Mouse (Mus musculus): ENCODE measurements around the gene Tbc1d1. TPM values are rescaled to one million over a fixed set of nuclear protein-coding genes. Genes with fewer than 3 reads are reported as not detected.
A peak's percentile ranks its signal among the peaks of the same experiment; 100 is the strongest.

Tbc1d1 gene
- total RNA-seq, 2 experiments from 2014 or later: 17.0 to 20.2 TPM

DNA sequence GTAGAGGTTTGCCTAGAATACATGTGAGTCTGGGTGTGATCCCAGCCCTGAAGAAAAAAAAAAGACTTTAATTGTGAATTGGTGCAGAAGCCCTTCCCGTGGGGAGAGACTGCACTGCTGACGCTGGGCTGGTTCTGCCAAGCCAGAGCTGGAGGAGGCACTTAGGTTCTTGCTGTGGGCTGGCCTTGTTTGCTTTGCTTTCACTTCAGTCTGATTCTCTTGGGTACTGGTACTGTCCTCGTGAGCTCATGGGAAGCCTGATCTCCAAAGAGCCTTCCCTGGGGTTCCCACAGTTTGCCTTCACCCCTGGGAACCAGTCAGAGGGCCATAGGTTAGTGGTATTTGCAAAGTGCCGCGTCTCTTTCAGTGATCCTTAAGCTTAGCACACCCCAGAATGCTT is 135.6 kb downstream of the Tbc1d1 start:
- DNase-seq (ENCODE audit: low spot score): no peak
- intact Hi-C loops (cut with DNase I): loop anchor here (5.0 to 10.0 kb wide), 2 partner anchors 216 to 673 kb away; partner anchors contain the start of gene Tlr6

DNA sequence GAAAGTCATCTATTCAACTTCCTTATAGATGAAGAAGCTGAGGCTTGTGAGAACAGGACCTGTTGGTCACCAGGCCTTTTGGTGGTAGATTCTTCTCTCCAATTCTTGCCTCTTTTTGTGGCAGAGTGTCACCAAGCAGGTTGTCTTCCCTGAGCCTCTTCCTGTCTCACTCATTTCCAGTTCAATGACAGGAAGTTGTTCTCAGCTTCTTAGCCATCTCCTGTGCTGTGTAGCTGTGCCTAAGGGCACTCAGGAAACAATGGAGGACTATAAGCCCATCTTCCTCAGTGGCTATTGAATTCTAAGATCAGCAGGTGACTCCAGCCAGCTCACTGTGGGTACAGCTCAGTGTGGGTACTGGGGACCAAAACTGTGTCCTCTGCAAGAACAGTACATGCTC is 139.5 kb downstream of the Tbc1d1 start:
- DNase-seq (ENCODE audit: low spot score): no peak
- intact Hi-C loops (cut with DNase I): loop anchor here (2.0 to 10.0 kb wide), 3 partner anchors 49 to 669 kb away; partner anchors contain the start of gene Tlr6

DNA sequence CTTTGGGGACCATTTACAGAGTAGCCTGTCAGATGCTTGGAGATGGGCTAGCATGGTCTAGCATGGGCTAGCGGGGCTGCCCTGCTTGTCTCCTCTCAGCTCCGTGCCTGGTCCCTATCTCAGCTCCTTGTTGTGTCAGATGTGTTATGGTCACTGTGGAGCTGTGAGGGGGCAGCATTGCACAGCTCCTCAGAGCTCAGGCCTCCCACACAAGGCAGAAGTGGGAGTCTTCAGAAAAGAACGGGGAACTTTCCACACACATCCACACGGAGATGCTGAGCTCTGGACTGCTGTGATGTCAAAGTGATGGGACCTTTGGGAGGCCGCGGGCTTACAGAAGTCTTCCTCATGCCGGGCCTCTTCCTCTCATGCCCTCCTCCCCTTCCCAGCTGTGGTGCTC is 140.2 kb downstream of the Tbc1d1 start:
- peak; percentile 40 for DNase-seq (ENCODE audit: low spot score)
- intact Hi-C loops (cut with DNase I): loop anchor here (2.0 to 10.0 kb wide), 2 partner anchors 82 to 668 kb away; partner anchors contain the start of gene Tlr6

DNA sequence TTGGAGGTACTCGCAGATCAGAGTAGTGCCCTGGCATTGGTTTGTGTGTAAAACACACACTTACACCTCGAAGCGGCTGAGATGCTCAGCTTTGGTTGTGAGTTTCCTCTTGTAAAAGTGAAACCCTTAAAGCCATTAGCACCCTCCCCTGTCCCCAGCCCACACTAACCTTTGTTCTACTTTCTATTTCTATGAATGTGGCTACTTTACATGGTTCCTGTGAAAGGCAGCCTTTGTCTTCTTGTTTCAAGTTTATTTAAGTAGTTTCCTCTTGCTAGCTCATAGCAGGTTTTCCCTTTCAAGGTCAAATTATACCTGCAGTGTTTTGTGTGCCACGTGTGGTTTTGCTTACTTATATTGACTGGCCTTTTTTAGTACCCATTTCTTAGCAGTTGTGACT is 141.0 kb downstream of the Tbc1d1 start:
- DNase-seq (ENCODE audit: low spot score): no peak
- intact Hi-C loops (cut with DNase I): loop anchor here (2.0 to 10.0 kb wide), 2 partner anchors 82 to 668 kb away; partner anchors contain the start of gene Tlr6

DNA sequence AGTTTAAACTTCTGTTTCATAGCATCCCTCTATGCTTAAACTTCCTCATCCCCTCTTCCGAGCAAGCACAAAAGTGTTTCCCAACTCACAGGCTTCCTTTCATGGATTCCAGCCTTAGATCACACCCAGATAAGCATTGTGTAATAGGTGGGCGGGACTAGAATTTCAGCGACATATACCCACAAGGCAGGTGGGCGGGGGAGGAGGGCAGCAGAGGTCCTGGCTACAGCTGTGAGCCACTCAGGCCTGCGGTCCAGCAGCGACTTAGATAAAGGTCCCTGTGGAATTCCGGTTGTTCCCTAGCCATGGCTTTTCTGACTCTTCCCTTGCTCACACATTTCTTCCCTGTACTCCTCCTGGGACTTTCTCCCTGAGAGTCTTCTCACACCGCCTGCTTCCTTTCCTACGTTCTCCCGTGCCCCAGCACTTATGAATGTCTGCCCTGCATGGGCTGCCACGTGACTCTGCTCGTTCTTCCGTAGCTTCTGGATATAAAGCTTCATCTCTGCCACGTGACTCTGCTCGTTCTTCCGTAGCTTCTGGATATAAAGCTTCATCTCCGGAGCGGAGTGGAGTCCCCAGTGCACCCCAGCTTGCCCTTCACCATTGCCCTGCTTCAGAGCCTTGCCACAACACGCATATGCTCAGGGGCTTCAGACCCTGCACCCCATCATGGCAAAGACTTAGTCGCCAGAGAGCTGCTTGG is 142.4 kb downstream of the Tbc1d1 start:
- peak; percentile 41 for DNase-seq (ENCODE audit: low spot score)
- intact Hi-C loops (cut with DNase I): loop anchor here (10.0 kb wide), 1 partner anchor 666 kb away; the partner anchor contains the start of gene Tlr6

DNA sequence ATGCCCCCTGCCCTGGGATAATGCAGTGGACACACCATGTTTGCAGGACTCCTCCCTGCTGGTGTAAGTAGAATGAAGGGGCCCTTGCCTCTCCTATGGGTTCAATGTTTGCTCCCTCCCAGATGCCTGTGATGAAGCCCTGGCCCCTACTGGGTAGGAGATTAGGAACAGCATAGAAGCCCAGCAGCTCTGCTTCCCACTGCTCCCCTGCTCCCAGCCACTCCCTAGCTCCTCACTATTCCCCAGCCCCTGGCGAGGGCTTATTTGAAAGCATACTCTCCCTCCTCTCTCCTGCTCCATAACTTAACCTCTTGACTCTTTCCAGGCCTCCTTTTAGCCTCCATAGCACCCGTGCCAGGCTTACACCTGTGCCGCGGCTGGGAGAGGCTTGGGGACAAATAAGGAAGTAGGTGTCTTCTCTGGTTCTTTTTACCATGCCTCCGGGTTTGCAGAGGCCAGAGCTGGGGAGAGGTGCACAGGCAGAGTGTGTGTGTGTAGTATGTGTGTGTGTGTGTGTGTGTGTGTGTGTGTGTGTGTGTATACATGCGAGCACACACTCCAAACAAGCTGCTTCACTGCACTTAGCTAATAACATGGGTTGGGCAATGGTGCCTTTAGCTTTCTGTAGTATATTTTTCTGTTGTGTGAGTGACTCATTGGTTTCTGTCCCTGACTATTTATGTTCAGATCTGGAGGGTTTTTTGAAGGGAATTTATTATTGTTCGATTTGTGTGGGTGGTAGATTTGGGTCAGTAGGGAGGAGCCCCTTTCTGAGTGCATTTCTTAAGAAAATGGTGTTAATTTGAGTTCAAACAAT is 143.6 kb downstream of the Tbc1d1 start:
- intact Hi-C loops (cut with DNase I): loop anchor here (10.0 kb wide), 1 partner anchor 665 kb away; the partner anchor contains the start of gene Tlr6

DNA sequence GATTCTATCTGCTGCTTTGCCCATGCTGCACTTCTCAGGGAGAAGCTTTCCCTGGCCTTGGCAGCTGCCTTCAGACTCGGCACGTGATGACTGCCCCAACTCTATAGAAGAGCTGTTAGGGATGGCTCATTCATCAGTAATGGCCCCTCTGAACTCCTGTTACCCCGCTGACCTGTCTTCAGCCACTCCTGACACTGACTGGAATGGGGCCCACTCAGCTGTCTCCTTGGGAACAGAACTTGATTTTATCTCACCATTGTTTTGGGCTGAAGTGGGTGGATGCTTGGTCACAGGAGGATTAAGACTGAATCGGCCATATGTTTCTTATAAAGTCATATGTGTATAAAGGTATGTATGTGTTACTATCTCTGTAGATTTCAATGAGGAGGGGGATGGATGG is 145.1 kb downstream of the Tbc1d1 start:
- no peak for DNase-seq (ENCODE audit: low spot score)
- intact Hi-C loops (cut with DNase I): no loop called here

More for the DNA sequence above, 143.6 kb downstream of the Tbc1d1 start:
- no peak for DNase-seq (ENCODE audit: low spot score)

DNA sequence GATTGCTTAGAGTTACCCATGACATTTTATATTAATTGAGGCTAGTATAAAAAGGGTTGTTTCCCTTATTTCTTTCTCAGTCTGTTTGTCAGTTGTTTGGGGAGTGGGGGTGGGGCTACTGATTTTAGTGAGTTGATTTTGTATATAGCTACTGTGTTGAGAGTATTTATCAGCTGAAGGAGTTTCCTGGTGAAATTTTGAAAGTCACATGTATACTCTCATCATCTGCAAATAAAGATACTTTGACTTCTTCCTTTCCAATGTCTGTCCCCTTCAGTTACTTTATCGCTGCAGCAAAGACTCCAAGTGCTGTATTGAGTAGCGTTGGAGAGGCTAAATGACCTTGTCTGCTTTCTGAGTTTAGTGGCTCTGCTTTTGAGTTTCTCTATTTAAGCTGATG is 151.2 kb downstream of the Tbc1d1 start:
- DNase-seq (ENCODE audit: low spot score): no peak
- intact Hi-C loops (cut with DNase I): no loop called here

DNA sequence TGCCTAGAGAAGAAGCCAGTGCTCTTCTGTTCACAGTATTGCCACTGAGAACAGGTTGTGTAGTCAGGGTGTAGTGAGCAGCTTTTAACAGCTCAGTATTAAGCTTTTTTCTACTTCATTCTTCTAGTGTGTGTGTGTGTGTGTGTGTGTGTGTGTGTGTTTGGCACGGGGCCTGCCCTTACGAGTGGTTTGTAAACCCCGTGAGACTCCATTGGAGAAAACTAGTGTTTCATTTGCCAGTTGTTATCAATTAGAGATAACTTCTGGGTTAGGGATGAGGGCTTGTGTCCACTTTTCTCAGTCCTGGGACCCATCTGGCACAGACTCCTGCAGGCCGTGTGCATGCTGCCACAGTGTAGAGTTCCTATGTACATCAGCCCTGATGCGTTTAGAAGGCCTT is 156.2 kb downstream of the Tbc1d1 start:
- no peak for DNase-seq (ENCODE audit: low spot score)

DNA sequence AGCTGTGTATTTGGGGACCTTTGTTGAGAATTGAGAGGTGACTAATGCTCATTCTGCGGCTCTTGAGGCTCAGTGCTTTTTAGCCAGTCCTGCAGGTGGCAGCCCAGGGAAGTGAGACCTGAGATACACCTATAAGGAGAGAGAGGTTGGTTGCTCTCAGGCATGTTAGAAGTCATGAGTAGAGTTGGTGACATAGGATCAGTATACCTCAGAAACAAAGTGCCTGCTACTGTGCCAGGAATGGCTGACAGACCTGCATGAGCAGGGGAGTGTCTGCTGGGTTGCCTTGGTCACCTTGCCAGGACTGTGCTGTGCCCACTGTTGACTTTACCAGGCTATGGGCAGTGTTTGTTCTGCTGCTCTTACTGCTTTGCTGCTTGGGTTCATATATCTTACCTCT is 157.4 kb downstream of the Tbc1d1 start:
- no peak for DNase-seq (ENCODE audit: low spot score)
- intact Hi-C loops (cut with DNase I): no loop called here

More for the DNA sequence above, 156.2 kb downstream of the Tbc1d1 start:
- intact Hi-C loops (cut with DNase I): no loop called here

DNA sequence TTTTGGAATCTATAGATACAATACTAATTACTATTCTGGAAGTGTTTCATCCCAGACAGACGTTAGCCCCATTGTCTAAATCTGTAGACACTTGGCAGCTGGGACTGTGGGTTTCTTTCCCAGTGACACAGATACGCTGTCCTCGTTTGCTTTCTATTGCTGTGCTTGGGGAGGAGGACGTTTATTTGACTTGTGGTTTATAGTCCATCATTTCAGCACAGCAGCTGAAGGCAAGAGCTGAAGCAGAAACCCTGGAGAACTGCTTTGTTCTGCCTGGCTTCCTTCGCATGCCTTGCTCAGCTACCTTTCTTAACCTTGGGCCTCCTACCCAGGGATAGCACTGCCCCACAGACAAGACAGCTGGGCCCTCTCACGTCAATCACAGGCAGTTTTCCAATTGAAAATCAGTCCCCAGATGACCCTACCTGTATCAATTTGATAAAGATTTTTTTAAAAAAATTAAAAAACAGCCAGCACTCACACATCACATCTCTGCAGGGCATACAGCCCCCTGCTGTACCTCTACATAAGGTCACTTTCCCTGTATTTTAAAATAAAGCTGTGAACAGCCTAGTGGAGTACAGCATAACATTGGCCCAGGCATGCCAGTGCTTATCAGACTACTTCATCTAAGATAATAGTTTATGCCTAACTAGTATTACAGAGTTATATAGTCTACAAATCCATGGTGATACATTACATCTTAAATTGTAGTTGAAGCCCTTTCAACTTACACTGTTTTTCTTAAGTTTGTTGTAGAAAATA is 158.4 kb downstream of the Tbc1d1 start:
- intact Hi-C loops (cut with DNase I): no loop called here
- DNase-seq (ENCODE audit: low spot score): no peak

DNA sequence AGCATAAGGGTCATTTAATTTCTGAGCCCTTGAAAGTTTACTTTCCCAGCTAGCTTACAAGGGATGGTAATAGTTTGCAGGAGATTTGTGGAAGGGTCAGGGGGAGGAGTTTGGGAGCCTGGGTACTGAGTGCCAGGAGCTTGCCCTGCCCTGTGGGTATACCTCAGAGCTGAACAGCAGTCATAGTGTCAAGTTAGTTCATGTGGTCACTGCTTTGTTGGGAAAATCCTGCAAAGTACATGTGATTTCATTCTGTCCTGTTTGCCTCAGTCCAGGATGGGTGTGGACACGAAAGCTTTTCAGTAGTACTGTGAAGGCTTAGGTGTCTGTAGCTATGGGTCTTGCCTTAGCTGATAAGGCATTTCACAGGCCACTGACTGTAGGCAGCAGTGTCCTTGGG is 159.0 kb downstream of the Tbc1d1 start:
- DNase-seq (ENCODE audit: low spot score): no peak

DNA sequence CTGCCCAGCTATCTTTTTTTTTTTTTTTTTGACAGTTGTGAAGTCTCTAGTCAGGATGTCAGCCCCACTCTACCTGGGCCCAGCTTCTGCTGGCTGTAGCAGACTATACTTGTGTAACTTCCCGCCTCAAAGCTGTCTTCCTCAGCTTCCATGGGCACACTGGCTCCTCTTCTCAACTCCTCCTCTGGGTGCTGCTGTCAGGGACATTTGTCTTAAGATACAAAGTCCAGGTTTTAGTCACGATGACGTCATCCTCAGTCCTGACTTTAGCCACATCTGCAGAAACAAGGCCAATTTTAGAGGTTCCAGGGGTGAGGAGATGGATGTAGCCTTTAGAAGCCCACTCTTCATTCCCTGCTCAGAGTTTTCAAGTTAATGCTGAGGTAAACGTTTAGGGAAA is 167.2 kb downstream of the Tbc1d1 start:
- DNase-seq (ENCODE audit: low spot score): no peak
- intact Hi-C loops (cut with DNase I): no loop called here

More for the DNA sequence above, 159.0 kb downstream of the Tbc1d1 start:
- intact Hi-C loops (cut with DNase I): no loop called here

DNA sequence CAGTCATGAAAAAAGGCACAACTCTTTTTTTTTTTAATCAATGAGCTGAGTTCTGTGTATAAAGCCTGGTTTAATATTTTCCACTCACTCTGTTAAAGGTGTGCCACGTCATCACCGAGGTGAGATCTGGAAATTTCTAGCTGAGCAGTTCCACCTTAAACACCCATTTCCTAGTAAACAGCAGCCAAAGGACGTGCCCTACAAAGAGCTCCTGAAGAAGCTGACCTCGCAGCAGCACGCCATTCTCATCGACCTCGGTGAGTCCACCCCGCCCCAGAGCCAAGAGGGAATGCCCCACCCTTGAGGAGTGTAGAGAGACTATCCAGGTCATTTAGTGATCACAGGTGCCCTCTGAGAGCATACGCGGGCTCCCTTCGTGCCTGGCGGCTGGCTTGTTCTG is 168.2 kb downstream of the Tbc1d1 start:
- DNase-seq (ENCODE audit: low spot score): no peak
- intact Hi-C loops (cut with DNase I): no loop called here

DNA sequence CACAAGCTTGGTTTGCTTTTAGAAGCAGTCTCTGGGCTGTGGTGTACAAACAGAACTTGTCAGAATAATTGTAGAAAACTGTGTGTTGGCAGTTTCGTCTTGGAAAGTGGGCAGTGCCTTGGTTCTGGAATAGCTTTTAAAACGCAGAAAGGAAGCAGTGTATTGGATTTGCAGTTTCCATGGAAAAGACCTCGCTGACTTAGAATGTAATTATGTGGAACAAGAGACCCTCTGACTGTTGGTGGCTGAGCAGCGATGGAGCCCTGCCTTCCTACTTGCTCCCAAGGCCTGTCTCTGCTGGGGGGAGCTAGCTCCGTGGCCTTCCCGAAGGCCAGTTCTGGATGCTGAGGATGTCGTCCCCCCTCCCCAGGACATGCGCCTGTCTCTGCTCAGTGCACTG is 168.8 kb downstream of the Tbc1d1 start:
- DNase-seq (ENCODE audit: low spot score): no peak
- intact Hi-C loops (cut with DNase I): no loop called here

DNA sequence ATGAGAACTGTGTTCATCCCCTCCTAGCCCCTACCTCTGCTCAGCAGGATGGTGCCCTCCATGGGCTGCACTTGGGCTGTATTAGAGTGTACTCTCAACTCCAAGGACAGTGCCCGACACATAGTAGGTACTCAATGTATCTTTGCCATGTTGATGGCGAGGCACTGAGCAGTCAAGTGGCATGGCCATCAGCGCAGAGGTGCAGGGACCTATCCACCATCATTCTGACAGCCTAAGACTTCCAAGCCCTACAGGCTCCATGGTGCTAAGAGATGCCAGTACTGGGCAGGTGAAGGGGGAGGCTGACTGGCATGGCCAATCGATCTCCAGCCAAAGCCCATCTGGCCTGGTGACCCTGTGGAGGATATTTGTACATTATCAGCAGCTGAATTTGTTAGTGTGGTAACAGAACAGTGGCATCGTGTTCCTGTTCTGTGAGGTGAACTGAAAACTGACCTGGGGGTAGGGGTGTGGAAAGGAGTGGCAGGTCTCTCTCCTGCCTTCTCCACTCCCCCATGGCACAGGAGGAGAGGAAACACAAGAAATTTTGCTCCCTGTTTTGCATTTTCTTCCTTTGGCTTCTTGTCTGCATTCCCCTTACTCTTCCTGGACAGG is 169.7 kb downstream of the Tbc1d1 start:
- no peak for DNase-seq (ENCODE audit: low spot score)
- intact Hi-C loops (cut with DNase I): loop anchor here (2.0 kb wide), 1 partner anchor 39 kb away; no protein-coding TSS in a partner anchor

DNA sequence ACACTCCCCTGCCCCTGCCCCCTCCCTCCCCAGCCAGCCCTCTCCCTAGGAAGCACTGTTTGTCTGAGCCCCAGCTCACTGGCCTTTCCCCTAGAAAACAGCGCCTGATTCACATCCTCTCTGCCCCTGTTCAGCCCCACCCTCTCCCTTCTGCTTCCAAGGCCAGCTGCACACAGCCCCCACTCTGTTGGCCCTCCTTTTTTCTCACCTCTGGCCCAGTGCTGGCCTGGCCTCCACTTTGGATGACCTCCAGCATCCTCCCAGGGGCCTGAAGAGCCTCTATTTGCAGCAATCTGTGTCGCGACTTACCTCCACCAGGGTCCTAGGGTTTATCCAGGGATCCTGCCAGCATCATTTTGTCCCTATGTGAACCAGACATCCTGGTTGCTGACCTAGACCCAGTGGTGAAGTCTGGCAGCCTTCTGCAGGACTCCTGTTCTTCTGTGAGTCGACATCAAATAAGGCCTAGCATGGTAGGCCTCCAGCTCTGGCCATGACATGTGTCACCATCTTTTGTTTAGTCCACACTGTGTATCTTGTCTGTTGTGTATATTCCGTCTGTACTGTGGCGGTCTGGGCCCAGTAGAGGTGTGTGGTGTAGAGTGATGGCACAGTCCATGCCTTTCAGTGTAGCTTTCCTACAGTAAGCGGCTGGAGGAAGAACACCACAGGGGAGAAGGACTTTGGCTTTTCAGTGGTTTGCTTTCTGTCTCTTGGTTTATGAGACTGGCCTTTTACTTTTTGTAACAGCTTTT is 170.5 kb downstream of the Tbc1d1 start:
- intact Hi-C loops (cut with DNase I): loop anchor here (2.0 kb wide), 1 partner anchor 38 kb away; no protein-coding TSS in a partner anchor
- DNase-seq (ENCODE audit: low spot score): peak; percentile 82

DNA sequence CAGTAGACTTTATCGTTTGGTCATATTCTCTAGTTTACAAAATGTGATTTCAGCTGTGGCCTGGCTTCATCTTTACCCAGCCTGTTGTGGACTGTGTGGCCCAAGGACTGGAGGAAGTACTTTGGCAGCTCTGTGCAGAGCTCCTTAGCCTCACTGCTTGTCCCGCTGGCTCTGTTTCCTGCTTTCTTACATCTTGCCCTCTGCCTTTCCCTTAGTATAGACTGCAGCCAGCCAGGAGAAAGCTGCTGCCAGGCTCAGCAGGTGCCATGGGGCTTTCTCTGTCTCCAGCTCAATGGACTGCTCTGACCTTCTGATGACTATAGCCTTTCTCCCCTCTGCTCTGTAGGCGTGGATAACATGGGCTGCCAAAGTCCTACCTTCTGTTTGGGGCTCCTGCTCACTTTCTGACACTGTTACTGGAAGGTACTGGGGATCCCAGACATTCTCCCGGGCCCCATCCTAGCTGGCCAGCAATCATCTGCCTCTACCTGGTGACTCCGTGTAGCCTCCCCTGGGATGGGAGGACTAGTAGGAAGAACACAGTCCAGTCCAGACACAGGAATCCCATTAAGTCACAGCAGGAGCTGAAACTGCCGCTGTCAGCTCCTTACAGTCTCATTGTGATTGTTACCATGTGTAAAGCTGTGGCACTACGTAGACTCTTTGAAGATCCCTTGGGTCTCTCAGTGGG is 171.3 kb downstream of the Tbc1d1 start:
- no peak for DNase-seq (ENCODE audit: low spot score)
- intact Hi-C loops (cut with DNase I): loop anchor here (2.0 kb wide), 1 partner anchor 37 kb away; no protein-coding TSS in a partner anchor
